Mouse (Mus musculus) heart, postnatal 0 days (tissue): Measurements from ENCODE around the gene Dkk2.
A peak's percentile ranks its signal among the peaks of the same experiment; 100 is the strongest.

Experiments
- CTCF ChIP-seq: IDR thresholded peaks from 2 replicates; pipeline ENCODE4 v1.5.1; 2016; ENCODE audit warnings: antibody characterized with exemption, control low read depth, low read depth
- EP300 ChIP-seq: IDR thresholded peaks from 2 replicates; pipeline ENCODE4 v1.6.1; 2016; ENCODE audit warnings: antibody characterized with exemption, low read depth

DNA sequence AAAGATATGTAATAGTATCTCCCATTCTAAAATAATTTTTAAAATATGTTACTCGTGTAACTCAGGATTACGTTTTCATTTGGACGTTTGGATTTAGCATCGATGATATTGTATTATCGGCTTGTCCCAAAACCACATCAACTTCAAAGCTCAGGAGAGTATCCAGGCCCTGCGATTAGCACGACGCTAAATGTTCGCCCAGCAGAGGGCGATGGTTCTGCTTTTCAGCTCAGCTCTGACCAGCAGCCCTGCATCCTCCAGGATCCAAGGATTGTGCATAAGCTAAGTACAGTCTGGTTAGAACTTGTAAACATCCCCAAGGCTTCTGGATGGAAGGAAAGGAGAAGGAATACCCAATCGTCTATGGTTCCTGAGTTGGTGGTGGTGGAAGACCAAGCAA, 122.4 kb downstream of the Dkk2 start:
- TF ChIP-seq CTCF = peak; percentile 57
- no peak for TF ChIP-seq EP300
